Mouse (Mus musculus): ENCODE measurements around the gene Tfap2a.

Tfap2a gene

GRCm38 (mm10) chr13:40738196-40738880 lies at the start of gene Tfap2a:
TSS of gene Tfap2a (minus strand) at chr13:40738376.
- in situ Hi-C loops (cut with MboI; ENCODE audit: low sequenced_read_pairs), result no loop called here

DNA sequence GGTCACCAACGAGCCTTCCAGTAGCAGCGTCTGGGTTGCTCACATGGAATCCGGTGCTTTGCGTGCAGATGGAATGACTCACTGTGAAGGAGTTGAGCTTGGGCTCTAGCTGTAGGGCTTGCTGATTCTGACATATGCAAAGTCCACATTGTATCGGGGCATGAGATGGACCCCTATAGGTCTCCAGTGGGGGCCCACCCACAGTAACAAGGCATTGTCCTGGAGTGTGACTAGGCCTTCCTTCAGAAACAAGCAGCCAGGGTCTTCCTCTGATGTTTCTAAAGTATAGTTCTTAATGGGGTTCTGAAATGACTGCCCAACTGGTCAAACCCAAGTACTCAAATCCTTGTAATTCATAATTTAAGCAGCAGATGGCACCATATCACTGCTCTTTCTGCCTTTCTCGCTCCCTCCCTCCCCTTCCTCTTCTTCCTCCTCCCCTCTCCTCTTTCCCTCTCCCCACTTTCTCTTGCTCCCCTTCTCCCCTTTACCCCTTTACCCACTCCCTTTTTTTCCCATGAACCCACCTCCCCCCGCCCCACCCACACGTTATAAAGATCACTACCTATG lies 46.1 kb upstream of the Tfap2a start:
- in situ Hi-C loops (cut with MboI; ENCODE audit: low sequenced_read_pairs), result no loop called here

DNA sequence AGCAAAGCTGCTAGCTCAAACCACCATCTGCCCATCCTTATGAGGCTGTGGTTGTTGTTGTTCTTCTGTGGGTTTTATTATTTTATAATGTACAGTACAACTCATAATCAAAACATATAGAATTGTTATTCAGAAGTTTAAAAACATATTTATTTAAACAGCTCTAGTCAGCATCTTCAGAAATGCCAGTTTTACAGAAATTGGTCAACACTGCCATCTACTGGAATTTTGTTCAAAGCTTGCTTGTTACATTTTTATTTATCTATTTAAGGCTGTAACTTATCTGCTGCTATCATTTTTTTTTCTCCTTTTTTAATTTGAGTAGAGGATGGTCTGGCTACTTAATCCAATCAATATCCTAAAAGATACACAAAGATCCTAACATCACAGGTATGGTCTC lies 19.8 kb upstream of the Tfap2a start:
- in situ Hi-C loops (cut with MboI; ENCODE audit: low sequenced_read_pairs), result no loop called here

DNA sequence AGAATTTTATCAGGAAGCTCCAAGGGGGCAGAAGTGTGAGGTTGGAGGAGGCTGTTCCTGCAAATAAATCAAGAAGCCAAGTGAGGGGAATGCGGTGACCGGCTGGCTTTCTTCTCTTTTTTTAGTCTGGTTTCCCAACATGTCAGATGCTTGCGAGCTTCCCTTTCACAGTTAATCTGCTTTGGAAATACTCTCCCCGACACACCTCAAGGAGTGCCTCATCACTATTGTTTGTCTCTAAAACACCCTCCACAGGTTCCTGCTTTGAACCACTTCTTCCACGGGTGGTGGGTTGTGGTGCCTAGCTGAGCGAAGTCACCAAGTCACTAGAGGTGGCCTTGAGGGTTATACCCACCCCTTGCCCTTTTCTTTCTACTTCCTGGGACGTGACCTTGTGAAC lies 18.2 kb upstream of the Tfap2a start:
- in situ Hi-C loops (cut with MboI; ENCODE audit: low sequenced_read_pairs), result no loop called here

- in situ Hi-C loops (cut with MboI; ENCODE audit: low sequenced_read_pairs), result no loop called here
Observed at GRCm38 (mm10) chr13:40754091-40754490, 15.9 kb upstream of the Tfap2a start.

- in situ Hi-C loops (cut with MboI; ENCODE audit: low sequenced_read_pairs), result no loop called here
Observed at GRCm38 (mm10) chr13:40751889-40752288, 13.7 kb upstream of the Tfap2a start.

DNA sequence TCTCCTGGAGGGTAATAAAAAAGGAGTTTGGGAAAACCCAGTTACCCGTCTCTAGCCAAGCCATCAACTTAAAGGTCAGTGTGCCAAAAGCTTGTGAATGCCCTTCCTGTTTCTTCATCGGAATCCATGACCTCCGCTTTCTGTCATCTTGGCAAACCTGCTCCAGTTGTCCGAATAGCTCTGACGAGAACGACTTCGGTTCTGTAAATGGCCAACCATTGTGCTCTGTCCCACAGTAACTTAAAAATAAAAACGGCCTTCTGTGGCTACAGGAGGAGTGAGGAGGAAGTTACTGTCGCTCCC lies 11.4 kb upstream of the Tfap2a start:
- in situ Hi-C loops (cut with MboI; ENCODE audit: low sequenced_read_pairs), result no loop called here

- in situ Hi-C loops (cut with MboI; ENCODE audit: low sequenced_read_pairs), result no loop called here
Observed at GRCm38 (mm10) chr13:40748785-40749602, 10.8 kb upstream of the Tfap2a start.

DNA sequence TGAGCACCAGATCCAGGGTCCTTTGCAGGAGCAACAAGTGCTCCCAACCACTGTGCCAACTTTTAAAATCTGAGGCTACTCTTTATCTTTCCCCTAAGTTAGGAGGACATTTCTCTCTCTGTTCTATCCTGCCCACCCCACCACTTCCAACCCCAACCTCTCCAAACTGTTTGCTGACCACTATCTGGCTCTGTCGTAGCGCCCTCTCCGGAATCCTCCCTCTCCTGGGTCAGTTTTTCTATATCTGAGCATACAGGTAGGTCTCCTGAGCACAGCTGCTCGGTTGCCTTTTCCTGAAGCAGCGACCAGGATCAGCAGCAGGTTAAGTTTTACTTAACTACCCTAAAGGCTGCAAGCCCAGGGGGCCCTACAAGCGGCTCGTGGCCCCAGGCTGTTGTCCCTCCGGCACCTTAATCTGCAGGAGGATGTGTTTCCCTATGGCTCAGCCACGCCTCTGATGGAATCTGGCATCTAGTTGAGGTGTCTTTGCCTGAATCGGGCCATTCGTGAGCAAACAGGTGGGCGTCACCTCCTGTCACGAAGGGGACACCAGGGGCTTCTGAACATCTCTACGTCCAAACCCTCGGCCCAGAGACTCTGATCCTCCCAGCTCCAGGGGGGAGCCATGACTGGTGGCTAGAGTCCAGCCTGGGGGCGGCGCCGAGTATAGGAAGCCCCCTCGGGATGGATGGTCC lies 6.1 kb upstream of the Tfap2a start:
- in situ Hi-C loops (cut with MboI; ENCODE audit: low sequenced_read_pairs), result no loop called here

DNA sequence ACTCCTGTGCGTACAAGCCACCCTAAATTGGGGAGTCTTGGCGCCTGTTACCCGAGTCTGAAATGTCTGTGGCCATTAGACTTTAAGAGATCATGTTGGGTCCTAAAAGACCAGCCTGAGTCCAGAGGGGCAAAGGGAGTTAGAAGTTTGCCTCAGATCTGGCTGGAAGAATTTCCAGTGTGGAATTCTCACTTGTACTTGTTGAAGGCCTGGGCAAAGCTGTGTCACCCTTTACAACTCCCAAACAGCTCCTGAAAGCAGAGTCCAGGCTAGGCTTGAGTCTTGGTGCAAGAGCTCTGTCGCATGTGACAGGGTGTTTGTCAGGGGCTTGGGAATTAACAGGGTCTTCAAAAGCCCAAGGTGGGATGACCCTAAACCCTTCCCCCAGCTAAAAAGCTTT lies 5.0 kb upstream of the Tfap2a start:
- in situ Hi-C loops (cut with MboI; ENCODE audit: low sequenced_read_pairs), result no loop called here

DNA sequence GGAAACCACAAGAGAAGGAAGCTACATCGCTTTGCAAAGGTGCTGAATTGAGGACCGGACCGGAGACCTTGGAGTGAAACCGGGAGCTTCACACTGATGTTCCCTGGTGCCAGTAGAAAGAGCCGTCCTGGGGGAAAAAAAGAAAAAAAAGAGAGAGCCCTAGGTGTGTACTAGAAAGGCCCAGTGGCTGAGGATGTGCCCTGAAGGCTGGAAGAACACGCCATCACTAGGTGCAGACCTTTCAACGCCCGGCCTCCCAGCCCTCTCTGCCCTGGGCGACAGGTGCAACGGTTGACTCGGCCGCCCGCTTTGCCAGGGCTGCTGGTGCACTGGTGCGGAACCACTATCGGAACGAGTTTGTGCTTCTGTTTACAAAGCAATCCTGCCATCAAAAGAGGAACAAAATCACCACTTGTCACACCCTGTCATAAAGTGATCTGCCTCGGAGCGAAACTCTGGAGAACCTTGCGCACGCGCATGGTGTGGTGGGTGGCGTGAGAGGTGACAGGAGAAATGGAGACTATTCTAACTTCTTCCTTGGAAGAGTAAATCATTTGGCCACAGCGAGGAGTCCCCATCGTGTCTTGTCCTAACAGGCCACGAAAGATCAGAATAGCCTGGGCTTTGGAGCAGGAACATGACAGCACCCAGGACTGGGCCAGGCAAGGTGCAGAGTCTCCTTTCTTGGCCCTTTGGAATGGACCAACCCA lies 3.8 kb upstream of the Tfap2a start:
- in situ Hi-C loops (cut with MboI; ENCODE audit: low sequenced_read_pairs), result no loop called here

- in situ Hi-C loops (cut with MboI; ENCODE audit: low sequenced_read_pairs), result no loop called here
Observed at GRCm38 (mm10) chr13:40741436-40741835, 3.3 kb upstream of the Tfap2a start.

- in situ Hi-C loops (cut with MboI; ENCODE audit: low sequenced_read_pairs), result no loop called here
Observed at GRCm38 (mm10) chr13:40740727-40741360, 2.7 kb upstream of the Tfap2a start.

- in situ Hi-C loops (cut with MboI; ENCODE audit: low sequenced_read_pairs), result no loop called here
Observed at GRCm38 (mm10) chr13:40739901-40740300, 1.7 kb upstream of the Tfap2a start.

- in situ Hi-C loops (cut with MboI; ENCODE audit: low sequenced_read_pairs), result no loop called here
Observed at GRCm38 (mm10) chr13:40739121-40739650, 1.0 kb upstream of the Tfap2a start.

- in situ Hi-C loops (cut with MboI; ENCODE audit: low sequenced_read_pairs), result no loop called here
Observed at GRCm38 (mm10) chr13:40737761-40738160, 415 bp downstream of the Tfap2a start.

- in situ Hi-C loops (cut with MboI; ENCODE audit: low sequenced_read_pairs), result no loop called here
Observed at GRCm38 (mm10) chr13:40737099-40737498, 1.1 kb downstream of the Tfap2a start.

DNA sequence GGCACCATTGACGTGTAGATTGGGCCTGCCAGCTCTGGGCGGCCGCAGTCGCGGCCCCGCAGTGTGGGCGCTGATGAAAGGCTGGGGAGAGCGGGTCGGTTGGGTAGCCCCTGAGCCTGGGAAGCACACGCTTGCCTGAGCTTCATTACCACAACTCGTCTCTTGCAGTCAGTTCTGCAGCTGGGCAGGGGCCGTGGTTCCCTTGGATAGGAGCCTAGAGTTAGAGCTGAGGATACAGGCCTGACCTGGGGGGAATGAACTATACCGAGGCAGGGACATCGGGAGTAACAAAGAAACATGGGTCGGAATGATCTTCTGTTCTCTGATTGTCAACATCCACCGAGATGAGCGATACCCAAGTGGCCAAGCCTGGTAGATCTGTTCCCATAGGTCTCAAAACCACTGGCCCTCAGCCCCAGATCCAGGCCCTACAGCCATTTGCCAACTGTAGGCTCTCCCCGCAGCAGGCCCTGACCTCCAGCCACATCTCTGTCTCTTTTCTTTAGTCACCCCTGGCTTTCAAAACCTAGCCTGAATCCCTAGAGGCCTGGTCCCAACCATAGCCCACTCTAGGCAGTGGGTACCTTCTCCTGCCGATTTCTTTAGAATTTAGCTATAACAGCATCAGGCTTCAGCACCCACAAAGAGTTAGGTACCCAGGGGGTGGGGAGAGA lies 1.9 kb downstream of the Tfap2a start:
- in situ Hi-C loops (cut with MboI; ENCODE audit: low sequenced_read_pairs), result no loop called here

DNA sequence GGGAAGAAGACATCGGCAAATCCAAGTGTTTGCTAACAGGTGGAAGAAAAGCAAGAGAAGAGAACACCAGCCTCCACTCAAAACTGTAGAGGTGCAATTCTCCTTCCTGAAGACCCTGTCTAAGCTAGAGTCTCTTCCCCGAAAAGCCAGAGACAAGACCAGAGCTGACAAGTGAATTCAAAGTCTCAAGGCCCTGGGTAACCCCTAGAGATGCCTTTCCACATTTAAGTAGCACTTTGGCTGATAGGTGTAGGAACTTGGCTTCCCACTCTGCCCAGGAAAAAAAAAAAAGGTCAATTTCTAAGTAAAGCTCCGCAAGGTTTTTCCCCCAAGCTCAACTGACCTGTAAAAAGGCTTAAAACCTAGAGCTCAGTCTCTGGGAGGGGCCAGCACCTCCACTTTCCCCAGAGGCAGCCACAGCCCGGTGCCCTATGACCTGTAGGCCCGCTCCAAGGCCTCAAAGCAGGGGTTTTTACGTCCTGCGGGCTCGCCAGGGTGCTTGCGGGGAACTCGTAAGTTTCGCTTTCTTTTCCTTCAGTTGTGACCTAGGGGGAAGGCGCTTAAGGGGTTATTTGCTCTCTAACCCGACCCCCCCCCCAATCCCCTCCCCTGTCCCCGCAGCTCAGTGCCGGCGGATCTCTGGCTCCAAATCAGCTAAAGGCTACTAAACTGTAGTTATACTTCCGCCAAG lies 2.6 kb downstream of the Tfap2a start:
- in situ Hi-C loops (cut with MboI; ENCODE audit: low sequenced_read_pairs), result no loop called here
